Mouse (Mus musculus) adrenal gland, postnatal 25 days (tissue): ENCODE data around the gene Slco3a1. TPM values are rescaled to one million over a fixed set of nuclear protein-coding genes. Genes with fewer than 3 reads are reported as not detected.

Experiments used
- DNase-seq: peaks from one replicate; pipeline ENCODE4 v3.0.0; 2021; ENCODE audit warnings: mixed read lengths
- total RNA-seq: library from RNA; stranded (reverse); gene quantifications from 2 replicates; pipeline ENCODE4 v1.2.3, GENCODE M21; 2021

Gene Slco3a1
- total RNA-seq, 1 experiment from 2014 or later: 37.3 TPM

- DNase-seq: no peak
Observed at GRCm38 (mm10) chr7:74486083-74486482, 68.5 kb downstream of the Slco3a1 start.

- DNase-seq: no peak
Observed at GRCm38 (mm10) chr7:74485669-74486068, 68.9 kb downstream of the Slco3a1 start.

- DNase-seq: no peak
Observed at GRCm38 (mm10) chr7:74484024-74484385, 70.6 kb downstream of the Slco3a1 start.

GRCm38 (mm10) chr7:74483294-74484023 is 71.1 kb downstream of the Slco3a1 start:
- DNase-seq: no peak

- no peak for DNase-seq
Observed at GRCm38 (mm10) chr7:74471740-74472139, 82.8 kb downstream of the Slco3a1 start.

- no peak for DNase-seq
Observed at GRCm38 (mm10) chr7:74466886-74467285, 87.7 kb downstream of the Slco3a1 start.

- peak; percentile 20 for DNase-seq
Observed at GRCm38 (mm10) chr7:74464638-74465037, 89.9 kb downstream of the Slco3a1 start.

GRCm38 (mm10) chr7:74462451-74462850 is 92.1 kb downstream of the Slco3a1 start:
- DNase-seq: no peak

GRCm38 (mm10) chr7:74461736-74462135 is 92.8 kb downstream of the Slco3a1 start:
- DNase-seq: no peak

GRCm38 (mm10) chr7:74461146-74461545 is 93.4 kb downstream of the Slco3a1 start:
- no peak for DNase-seq

- DNase-seq: no peak
Observed at GRCm38 (mm10) chr7:74459812-74460211, 94.8 kb downstream of the Slco3a1 start.

GRCm38 (mm10) chr7:74459277-74459676 is 95.3 kb downstream of the Slco3a1 start:
- no peak for DNase-seq

GRCm38 (mm10) chr7:74458475-74459221 is 95.9 kb downstream of the Slco3a1 start:
- DNase-seq: no peak

- peak; percentile 32 for DNase-seq
Observed at GRCm38 (mm10) chr7:74457347-74457975, 97.1 kb downstream of the Slco3a1 start.

- no peak for DNase-seq
Observed at GRCm38 (mm10) chr7:74456781-74457180, 97.8 kb downstream of the Slco3a1 start.

- DNase-seq: no peak
Observed at GRCm38 (mm10) chr7:74451047-74451446, 103.5 kb downstream of the Slco3a1 start.

GRCm38 (mm10) chr7:74449802-74450201 is 104.8 kb downstream of the Slco3a1 start:
- DNase-seq: no peak

- no peak for DNase-seq
Observed at GRCm38 (mm10) chr7:74447781-74448180, 106.8 kb downstream of the Slco3a1 start.

GRCm38 (mm10) chr7:74445148-74445547 is 109.4 kb downstream of the Slco3a1 start:
- no peak for DNase-seq

- DNase-seq: no peak
Observed at GRCm38 (mm10) chr7:74442380-74442779, 112.2 kb downstream of the Slco3a1 start.

- no peak for DNase-seq
Observed at GRCm38 (mm10) chr7:74437534-74437933, 117.0 kb downstream of the Slco3a1 start.

GRCm38 (mm10) chr7:74436642-74437041 is 117.9 kb downstream of the Slco3a1 start:
- no peak for DNase-seq

GRCm38 (mm10) chr7:74432950-74433349 is 121.6 kb downstream of the Slco3a1 start:
- no peak for DNase-seq
